Mouse (Mus musculus): ENCODE measurements at regions not wholly inside any gene's neighbourhood (a gene's known extent, or its start where the extent isn't known, plus 50 kb on each side); places are given as distances from the start of the nearest gene placed in this dataset.

DNA sequence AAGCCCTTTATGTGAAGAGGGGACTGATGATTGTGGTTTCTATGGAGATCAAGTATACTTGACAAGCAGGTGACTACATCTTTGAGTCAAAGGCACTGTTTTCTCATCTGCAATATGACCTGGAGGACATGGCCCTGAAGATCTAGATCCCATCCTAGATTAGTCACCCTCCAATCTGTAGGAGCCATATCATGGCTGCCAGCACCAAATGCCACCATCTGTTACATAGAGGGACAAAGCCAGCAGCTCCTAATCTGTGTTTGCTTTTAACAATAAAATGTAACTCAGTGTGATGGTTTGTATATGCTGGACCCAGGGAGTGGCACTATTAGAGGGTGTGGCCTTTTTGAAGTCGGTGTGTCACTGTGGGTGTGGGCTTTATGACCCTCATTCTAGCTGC lies 156.1 kb downstream of the Usp46 start:
- intact Hi-C loops (cut with DNase I) = no loop called here
- no peak for DNase-seq

DNA sequence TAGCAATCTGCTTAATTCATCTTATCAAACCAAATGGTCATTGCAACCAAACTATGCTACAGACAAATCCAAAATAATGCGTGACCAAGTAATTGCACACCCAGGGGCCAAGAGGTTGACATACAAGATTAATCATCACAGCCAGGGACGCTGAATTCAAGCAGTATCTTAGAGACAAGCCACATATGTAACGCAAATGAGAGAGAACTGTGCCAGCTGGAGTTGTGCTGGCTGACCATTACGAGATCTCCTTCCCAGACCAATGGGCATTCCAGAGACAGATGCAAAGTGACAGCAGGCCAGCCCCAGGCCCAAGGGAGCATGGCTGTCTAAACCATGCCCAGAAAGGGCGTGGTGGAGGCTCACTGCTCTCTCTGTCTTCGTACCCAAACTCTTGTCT lies 155.1 kb downstream of the Usp46 start:
- DNase-seq = no peak
- intact Hi-C loops (cut with DNase I) = no loop called here

DNA sequence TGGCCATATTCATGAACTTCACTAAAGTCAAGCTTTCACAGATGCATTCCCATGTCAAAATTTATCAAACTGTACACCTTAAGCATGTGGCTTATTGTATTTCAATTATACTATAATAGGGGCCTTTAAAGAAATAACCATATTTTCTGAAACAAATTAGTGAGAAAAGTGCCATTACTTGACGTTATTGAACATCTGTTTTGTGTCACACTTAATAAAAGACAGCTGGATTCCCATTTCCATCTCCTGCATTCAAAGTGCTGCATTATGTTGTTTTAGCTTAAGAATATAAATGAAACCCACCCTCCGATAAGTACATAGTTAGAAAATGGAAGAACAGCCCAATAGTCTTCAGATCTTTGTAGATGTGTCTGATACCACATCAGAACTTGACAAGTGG lies 150.2 kb downstream of the Usp46 start:
- intact Hi-C loops (cut with DNase I) = no loop called here
- no peak for DNase-seq

DNA sequence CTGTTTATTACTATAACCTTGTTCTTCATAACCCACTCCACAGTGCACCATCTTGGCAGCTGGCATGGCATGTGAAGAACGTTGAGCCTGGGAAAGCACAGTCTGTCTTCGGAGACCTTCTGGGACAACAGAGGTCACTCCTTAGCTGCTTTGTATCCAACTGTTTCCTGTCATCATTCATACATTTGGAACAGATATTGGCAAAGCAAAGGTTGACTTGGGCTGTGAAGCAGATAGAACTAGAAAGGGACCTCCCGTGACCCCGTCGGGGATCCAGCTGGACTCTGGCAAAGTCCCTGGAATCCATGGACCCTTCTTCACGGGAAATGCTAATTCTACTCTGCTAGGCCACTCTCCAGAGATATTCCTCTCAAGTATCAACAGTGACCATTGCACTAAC lies 148.3 kb downstream of the Usp46 start:
- intact Hi-C loops (cut with DNase I) = no loop called here
- peak; percentile 26 to 36 for DNase-seq

DNA sequence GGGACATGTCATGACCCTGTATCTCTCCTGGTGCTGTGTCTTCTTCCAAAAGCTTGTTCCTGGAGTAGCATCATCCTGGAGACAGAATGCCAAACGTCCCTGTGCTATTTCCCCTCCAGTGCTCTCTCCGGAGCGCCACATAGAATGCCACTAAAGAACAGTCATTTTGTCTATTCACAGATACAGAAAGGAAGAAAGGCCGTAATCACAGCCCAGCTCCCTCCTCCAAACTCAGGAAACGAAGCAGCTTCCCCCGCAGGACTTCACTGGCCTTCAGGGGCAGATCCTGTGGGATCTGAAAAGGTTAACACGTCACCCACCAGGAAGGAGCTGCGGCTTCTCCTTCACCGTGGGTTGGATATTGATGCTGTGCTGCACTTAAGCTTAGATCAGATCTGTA lies 140.7 kb downstream of the Usp46 start:
- DNase-seq = no peak
- intact Hi-C loops (cut with DNase I) = no loop called here

DNA sequence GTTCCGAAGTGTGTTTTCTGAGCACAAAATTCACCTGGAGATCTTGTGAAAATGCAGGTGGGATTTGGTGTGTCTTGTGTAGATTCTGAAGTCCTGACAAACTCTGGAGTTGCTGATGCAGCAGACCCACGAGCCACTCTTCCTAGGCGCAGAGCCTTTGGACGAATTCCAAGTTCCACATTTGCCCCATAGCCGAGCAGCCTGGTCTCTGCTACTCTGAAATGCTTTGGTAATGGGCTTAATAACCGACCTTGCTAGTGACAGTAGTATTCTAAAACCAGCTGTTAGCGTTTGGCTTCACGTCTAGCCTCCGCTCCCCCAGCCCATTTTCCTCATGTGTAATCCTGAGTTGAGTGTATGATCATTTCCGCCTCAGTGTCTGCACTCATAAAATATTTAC lies 139.5 kb downstream of the Usp46 start:
- intact Hi-C loops (cut with DNase I) = no loop called here
- DNase-seq = no peak

DNA sequence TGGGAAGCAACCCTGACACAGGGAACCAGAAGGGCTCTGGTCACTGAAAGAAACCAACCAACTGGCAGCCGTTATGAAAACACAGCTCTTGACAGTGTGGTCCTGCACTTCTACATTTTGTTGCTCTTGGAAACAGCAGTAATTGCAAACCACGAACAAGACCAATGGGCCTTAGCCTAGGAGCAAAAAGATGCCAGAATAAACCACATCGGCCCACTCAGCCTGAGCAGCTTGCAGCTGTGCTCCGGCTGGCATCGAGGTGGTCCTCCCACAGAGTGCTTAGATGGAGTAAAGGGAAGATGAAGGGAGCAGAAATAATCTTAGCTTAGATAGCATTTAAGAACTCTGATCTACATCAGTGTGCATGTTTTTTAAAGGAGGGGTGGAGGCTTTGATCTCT lies 138.0 kb downstream of the Usp46 start:
- DNase-seq = no peak
- intact Hi-C loops (cut with DNase I) = loop anchor here (10.0 kb wide), 1 partner anchor 245 kb away; no protein-coding TSS in a partner anchor

DNA sequence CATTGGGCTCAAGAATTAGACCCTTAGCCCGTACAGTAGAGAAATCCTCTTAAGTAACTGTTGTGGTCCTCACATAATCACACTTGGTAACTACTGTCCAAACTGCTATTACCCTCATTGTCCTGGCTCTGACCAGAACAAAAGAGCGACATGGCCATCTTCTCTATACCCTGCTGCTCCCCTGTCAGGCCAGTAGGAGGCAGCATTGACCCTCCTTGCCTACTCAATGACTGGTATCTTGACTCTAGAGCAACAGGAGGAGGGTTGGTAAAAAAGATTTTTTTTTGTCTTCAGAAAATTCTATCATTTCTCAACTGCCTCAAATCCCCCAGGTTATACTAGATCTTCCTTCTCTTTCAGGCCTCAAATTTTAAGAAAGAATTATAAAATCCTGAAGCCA lies 130.4 kb downstream of the Usp46 start:
- intact Hi-C loops (cut with DNase I) = loop anchor here (1.0 to 10.0 kb wide), 2 partner anchors 253 to 340 kb away; no protein-coding TSS in a partner anchor
- peak; percentile 22 to 48 for DNase-seq

DNA sequence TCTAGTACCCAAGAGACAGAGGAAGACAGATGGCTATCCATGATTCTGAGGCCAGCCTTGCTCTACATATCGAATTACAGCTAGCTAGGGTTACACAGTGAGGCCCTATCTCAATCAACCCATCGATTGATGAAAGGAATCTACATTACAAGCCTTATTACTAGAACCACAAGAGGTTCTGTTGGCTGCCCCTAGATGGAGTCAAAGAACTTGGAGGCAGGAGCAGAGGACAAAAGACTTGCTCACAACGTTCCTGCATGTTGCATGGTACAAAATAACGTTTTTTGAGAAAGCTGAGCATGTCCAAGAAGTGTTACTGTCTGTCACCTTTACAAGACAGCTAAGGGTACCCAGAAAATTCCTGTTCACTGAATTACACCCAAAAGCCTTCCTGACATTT lies 129.8 kb downstream of the Usp46 start:
- intact Hi-C loops (cut with DNase I) = loop anchor here (1.0 to 10.0 kb wide), 2 partner anchors 254 to 339 kb away; no protein-coding TSS in a partner anchor
- no peak for DNase-seq

DNA sequence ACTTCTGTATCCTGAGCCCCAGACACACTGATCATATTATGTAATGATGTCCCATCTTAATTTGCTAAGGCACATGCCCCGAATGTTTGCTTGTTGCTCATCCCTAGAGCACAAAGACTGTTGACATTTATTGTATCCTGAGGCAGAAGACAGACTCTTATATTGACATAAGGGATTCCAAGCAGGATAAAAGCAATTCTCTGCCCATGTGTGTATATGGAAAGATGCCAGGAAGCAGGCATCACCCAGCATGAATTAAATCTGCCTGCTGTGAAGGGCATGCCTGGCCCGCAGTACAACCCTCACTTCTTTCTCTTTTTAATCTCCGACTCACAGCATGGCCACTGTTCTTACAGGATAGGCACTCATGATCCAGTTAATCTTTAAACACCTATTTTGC lies 125.3 kb downstream of the Usp46 start:
- intact Hi-C loops (cut with DNase I) = no loop called here
- DNase-seq = no peak

DNA sequence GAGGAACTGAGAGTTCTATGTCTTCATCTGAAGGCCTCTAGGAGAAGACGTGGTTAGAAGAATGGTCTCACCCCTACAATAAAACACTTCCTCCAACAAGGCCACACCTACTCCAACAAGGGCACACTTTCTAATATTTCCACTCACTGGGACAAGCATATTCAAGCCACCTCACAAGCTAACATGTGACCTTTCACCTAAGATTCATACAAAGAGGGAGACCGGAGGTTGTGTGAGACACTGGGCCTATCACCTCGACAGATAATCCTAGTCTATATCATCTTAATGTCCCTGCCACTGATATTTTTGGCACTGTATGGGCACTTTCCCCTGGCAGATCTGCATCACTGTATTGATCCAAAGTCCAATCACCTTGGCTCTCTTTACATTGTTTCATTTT lies 122.6 kb downstream of the Usp46 start:
- intact Hi-C loops (cut with DNase I) = no loop called here
- no peak for DNase-seq

DNA sequence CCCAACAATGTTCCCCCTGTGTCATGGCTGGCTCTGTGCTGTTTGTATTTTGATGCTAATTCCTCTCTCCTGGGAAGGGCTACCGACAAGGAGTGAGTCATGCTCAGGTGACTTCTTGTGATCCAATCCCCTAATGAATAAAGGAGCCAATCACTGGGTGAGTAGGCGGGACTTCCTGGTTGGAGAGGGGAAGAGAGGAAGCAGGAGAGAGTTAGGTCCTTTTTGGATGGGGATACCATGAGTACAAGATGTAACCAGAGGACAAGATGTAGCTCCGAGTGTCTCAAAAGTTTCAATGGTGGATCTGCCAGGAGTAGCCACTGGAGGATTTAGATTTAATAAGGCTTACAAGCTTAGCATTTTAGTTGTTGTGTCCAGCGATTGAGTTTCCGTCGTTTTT lies 122.1 kb downstream of the Usp46 start:
- no peak for DNase-seq
- intact Hi-C loops (cut with DNase I) = no loop called here

DNA sequence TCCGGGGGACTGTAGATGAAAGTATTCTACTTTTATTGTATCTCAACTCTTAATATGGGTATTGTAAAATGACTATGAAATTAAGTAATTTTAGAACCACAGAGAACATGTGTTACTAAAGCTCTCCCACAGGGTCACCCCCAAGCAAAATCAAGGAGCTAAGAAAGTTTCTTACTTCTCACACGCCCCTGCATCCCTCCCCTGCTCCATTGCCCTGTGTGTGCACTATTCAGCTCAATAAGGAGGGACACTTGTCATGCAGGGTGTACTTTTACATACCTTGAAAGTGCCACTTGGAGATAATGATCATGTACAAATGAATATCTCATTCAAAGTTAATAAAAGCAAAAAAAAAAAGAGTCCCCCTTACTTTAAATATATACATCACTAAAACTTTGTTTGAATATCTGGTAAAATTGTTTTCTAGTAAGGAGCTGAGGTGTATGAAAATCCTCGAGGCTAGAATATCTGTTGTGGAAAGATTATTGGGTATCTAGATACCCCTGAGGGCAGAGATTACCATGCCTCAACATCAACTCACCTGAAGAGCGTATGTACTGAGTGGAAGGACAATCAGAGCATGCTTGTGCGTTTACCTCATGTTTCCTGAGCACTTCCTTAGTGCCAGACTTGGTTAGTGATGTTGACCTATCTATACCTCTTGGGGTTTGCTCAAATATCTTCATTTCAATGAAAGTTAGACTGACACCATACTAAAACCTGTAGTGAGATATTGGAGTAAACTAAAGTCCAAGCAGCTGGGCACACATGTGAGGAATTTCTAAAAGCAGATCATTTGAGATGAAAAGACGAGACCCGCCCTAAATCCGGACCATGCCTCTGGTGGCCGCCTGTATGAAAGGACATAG lies 120.0 kb downstream of the Usp46 start:
- intact Hi-C loops (cut with DNase I) = no loop called here
- no peak for DNase-seq
